Mouse (Mus musculus): Measurements from ENCODE around the gene Ajuba. TPM values are rescaled to one million over a fixed set of nuclear protein-coding genes. Genes with fewer than 3 reads are reported as not detected.

Gene Ajuba
- polyA plus RNA-seq, 1 experiment from 2014 or later = 18.9 TPM

GRCm38 (mm10) chr14:54597084-54597483 lies 19.7 kb upstream of the Ajuba start:
- TF ChIP-seq CTCF (IDR thresholded peaks at IDR 0.05; ENCODE audit: low read depth) (peak; percentile 65), EP300 (optimal IDR thresholded peaks at IDR 0.05) (no peak)

GRCm38 (mm10) chr14:54594631-54595414 lies 17.5 kb upstream of the Ajuba start:
- no peak for ATAC-seq (ENCODE audit: low FRiP score, low TSS enrichment)
- no peak overlapping the region for H3K4me2 ChIP-seq (replicated peaks; ENCODE audit: low read depth)

More at GRCm38 (mm10) chr14:54597084-54597483, 19.7 kb upstream of the Ajuba start:
- no peak overlapping the region for H3K9ac ChIP-seq (ENCODE audit: low read length)
- 77% methylated on average over 7 of the region's 7 CpGs for WGBS
- no peak for ATAC-seq (ENCODE audit: low FRiP score, low TSS enrichment)
- no peaks in the 10 kb centered on the region for H3K27me3 ChIP-seq (ENCODE audit: control insufficient read depth, insufficient read depth, low read length)
- H3K36me3 ChIP-seq (ENCODE audit: control insufficient read depth, insufficient read depth, low read length) = 0 out of 2 replicates have a peak, but pooled peaks cover 8% of the 10 kb centered on the region
- no peak overlapping the region for H3K27ac ChIP-seq (replicated peaks)
- H3K4me3 ChIP-seq (ENCODE audit: low read depth, low read length) = no peak overlapping the region
- no peaks in the 10 kb centered on the region for H3K4me1 ChIP-seq (replicated peaks; ENCODE audit: control insufficient read depth, insufficient read depth)
- DNase-seq (ENCODE audit: low spot score) = no peak
- no peaks in the 10 kb centered on the region for H3K9me3 ChIP-seq (ENCODE audit: control insufficient read depth, low read length)
- H3K4me2 ChIP-seq (replicated peaks; ENCODE audit: low read depth) = no peak overlapping the region

GRCm38 (mm10) chr14:54594055-54594454 lies 16.7 kb upstream of the Ajuba start:
- H3K4me1 ChIP-seq (replicated peaks; ENCODE audit: control insufficient read depth, insufficient read depth) = no peaks in the 10 kb centered on the region
- no peak for DNase-seq (ENCODE audit: low spot score)
- TF ChIP-seq EP300 (optimal IDR thresholded peaks at IDR 0.05) (no peak), CTCF (IDR thresholded peaks at IDR 0.05; ENCODE audit: low read depth) (peak; percentile 48)
- 88% methylated on average over 3 of the region's 3 CpGs for WGBS
- H3K9me3 ChIP-seq (ENCODE audit: control insufficient read depth, low read length) = no peaks in the 10 kb centered on the region
- no peak overlapping the region for H3K9ac ChIP-seq (ENCODE audit: low read length)
- H3K27me3 ChIP-seq (ENCODE audit: control insufficient read depth, insufficient read depth, low read length) = no peaks in the 10 kb centered on the region
- no peak overlapping the region for H3K4me3 ChIP-seq (ENCODE audit: low read depth, low read length)
- H3K36me3 ChIP-seq (ENCODE audit: control insufficient read depth, insufficient read depth, low read length) = 0 out of 2 replicates have a peak, but pooled peaks cover 8% of the 10 kb centered on the region
- H3K4me2 ChIP-seq (replicated peaks; ENCODE audit: low read depth) = no peak overlapping the region
- H3K27ac ChIP-seq (replicated peaks) = no peak overlapping the region
- no peak for ATAC-seq (ENCODE audit: low FRiP score, low TSS enrichment)

More at GRCm38 (mm10) chr14:54594631-54595414, 17.5 kb upstream of the Ajuba start:
- no peak overlapping the region for H3K27ac ChIP-seq (replicated peaks)
- no peaks in the 10 kb centered on the region for H3K27me3 ChIP-seq (ENCODE audit: control insufficient read depth, insufficient read depth, low read length)
- no peak overlapping the region for H3K4me3 ChIP-seq (ENCODE audit: low read depth, low read length)
- H3K9me3 ChIP-seq (ENCODE audit: control insufficient read depth, low read length) = no peaks in the 10 kb centered on the region
- TF ChIP-seq EP300 (optimal IDR thresholded peaks at IDR 0.05) (no peak), CTCF (IDR thresholded peaks at IDR 0.05; ENCODE audit: low read depth) (no peak)
- DNase-seq (ENCODE audit: low spot score) = no peak
- 0 out of 2 replicates have a peak, but pooled peaks cover 8% of the 10 kb centered on the region for H3K36me3 ChIP-seq (ENCODE audit: control insufficient read depth, insufficient read depth, low read length)
- whole genome bisulfite sequencing = 73% methylated on average over 27 of the region's 28 CpGs
- H3K9ac ChIP-seq (ENCODE audit: low read length) = no peak overlapping the region
- no peaks in the 10 kb centered on the region for H3K4me1 ChIP-seq (replicated peaks; ENCODE audit: control insufficient read depth, insufficient read depth)

GRCm38 (mm10) chr14:54592319-54592934 lies 15.1 kb upstream of the Ajuba start:
- Histone ChIP-seq H3K27me3 (ENCODE audit: control insufficient read depth, insufficient read depth, low read length) (no peaks in the 10 kb centered on the region), H3K4me2 (replicated peaks; ENCODE audit: low read depth) (no peak overlapping the region), H3K4me3 (ENCODE audit: low read depth, low read length) (no peak overlapping the region), H3K4me1 (replicated peaks; ENCODE audit: control insufficient read depth, insufficient read depth) (no peaks in the 10 kb centered on the region), H3K9ac (ENCODE audit: low read length) (no peak overlapping the region), H3K36me3 (ENCODE audit: control insufficient read depth, insufficient read depth, low read length) (0 out of 2 replicates have a peak, but pooled peaks cover 8% of the 10 kb centered on the region), H3K27ac (replicated peaks) (peak overlapping the region; percentile 53), H3K9me3 (ENCODE audit: control insufficient read depth, low read length) (no peaks in the 10 kb centered on the region)
- TF ChIP-seq CTCF (IDR thresholded peaks at IDR 0.05; ENCODE audit: low read depth) (no peak), EP300 (optimal IDR thresholded peaks at IDR 0.05) (no peak)
- 40% methylated on average over 10 of the region's 10 CpGs for WGBS
- no peak for DNase-seq (ENCODE audit: low spot score)
- no peak for ATAC-seq (ENCODE audit: low FRiP score, low TSS enrichment)

- WGBS = 94% methylated on average over 16 of the region's 16 CpGs
- DNase-seq (ENCODE audit: low spot score) (no peak), ATAC-seq (ENCODE audit: low FRiP score, low TSS enrichment) (no peak)
- H3K27ac ChIP-seq (replicated peaks) = no peak overlapping the region
- no peaks in the 10 kb centered on the region for H3K4me1 ChIP-seq (replicated peaks; ENCODE audit: control insufficient read depth, insufficient read depth)
- no peaks in the 10 kb centered on the region for H3K27me3 ChIP-seq (ENCODE audit: control insufficient read depth, insufficient read depth, low read length)
- no peak overlapping the region for H3K4me3 ChIP-seq (ENCODE audit: low read depth, low read length)
- H3K4me2 ChIP-seq (replicated peaks; ENCODE audit: low read depth) = no peak overlapping the region
- H3K9ac ChIP-seq (ENCODE audit: low read length) = no peak overlapping the region
- no peaks in the 10 kb centered on the region for H3K9me3 ChIP-seq (ENCODE audit: control insufficient read depth, low read length)
- 0 out of 2 replicates have a peak, but pooled peaks cover 8% of the 10 kb centered on the region for H3K36me3 ChIP-seq (ENCODE audit: control insufficient read depth, insufficient read depth, low read length)
- no peak for TF ChIP-seq EP300 (optimal IDR thresholded peaks at IDR 0.05)
- no peak for TF ChIP-seq CTCF (IDR thresholded peaks at IDR 0.05; ENCODE audit: low read depth)
These were observed 13.7 kb upstream of the Ajuba start for GRCm38 (mm10) chr14:54591056-54591455.

All from stomach, postnatal 0 days (tissue).